Mouse (Mus musculus) erythroblast, embryonic 14.5 days (primary cell): ENCODE measurements around the gene Olfr66. TPM values are rescaled to one million over a fixed set of nuclear protein-coding genes. Genes with fewer than 3 reads are reported as not detected.
A peak's percentile ranks its signal among the peaks of the same experiment; 100 is the strongest.

ENCODE experiments used
- H3K27me3 ChIP-seq: 2 replicates; pipeline ENCODE4 v1.6.1; 2012; ENCODE audit warnings: inconsistent platforms; ENCODE audit not compliant: control insufficient read depth
- H3K36me3 ChIP-seq: 2 replicates; pipeline ENCODE4 v1.6.1; 2012; ENCODE audit warnings: mild to moderate bottlenecking, inconsistent platforms; ENCODE audit not compliant: control insufficient read depth
- H3K4me1 ChIP-seq: 2 replicates; pipeline ENCODE4 v1.6.1; 2012; ENCODE audit warnings: inconsistent platforms; ENCODE audit not compliant: control insufficient read depth
- H3K4me3 ChIP-seq: replicated peaks from 2 replicates; pipeline ENCODE3; 2012; ENCODE audit warnings: moderate library complexity, mild to moderate bottlenecking, inconsistent platforms
- H3K9me3 ChIP-seq: 2 replicates; pipeline ENCODE4 v1.6.1; 2012; ENCODE audit warnings: low read length, inconsistent platforms, mixed read lengths; ENCODE audit not compliant: control insufficient read depth
- GATA1 ChIP-seq: IDR thresholded peaks from 2 replicates; pipeline ENCODE4 v1.6.1; 2012; ENCODE audit warnings: low read length, inconsistent platforms, mixed read lengths
- TAL1 ChIP-seq: IDR thresholded peaks from 3 replicates; pipeline ENCODE4 v1.6.1; 2012; ENCODE audit warnings: low read length, inconsistent platforms, mixed read lengths
- polyA plus RNA-seq: library from polyadenylated mRNA; stranded (reverse); fragments of >175 nt; gene quantifications from 2 replicates; pipeline ENCODE4 v1.2.3, GENCODE M21; 2012

Olfr66 gene
- polyA plus RNA-seq, 1 experiment = not detected

- Histone ChIP-seq H3K4me3 (peak overlapping the region; percentile 39), H3K4me1 (peaks cover 96% of the 10 kb centered on the region), H3K9me3 (no peaks in the 10 kb centered on the region), H3K27me3 (no peaks in the 10 kb centered on the region), H3K36me3 (peaks cover 4% of the 10 kb centered on the region; the same call in 1 of the 2 replicates)
- TF ChIP-seq GATA1 (no peak), TAL1 (no peak)
Measured at GRCm38 (mm10) chr7:103873064-103873463, 13.0 kb downstream of the Olfr66 start.

DNA sequence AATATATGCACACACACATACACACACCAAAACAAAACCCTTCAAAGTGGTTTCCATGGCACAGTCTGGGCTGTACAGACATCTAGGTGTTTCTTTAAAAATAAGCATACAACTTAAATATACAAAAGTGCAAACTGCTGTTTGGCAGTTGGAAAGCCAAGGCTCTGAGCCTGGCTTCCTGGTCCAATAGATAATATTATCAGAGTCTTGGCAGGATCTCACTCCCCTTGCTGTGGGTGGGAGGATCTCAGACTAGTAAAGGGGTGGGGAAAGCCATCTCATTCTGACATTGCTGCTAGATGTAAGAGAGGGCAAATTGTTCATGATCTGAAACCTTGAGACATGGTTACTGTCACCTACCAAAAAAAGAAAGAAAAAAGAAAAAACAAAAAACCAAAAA lies 15.4 kb downstream of the Olfr66 start:
- H3K27me3 ChIP-seq = no peaks in the 10 kb centered on the region
- H3K4me3 ChIP-seq = peak overlapping the region; percentile 53
- TF ChIP-seq TAL1 (peak; percentile 91), GATA1 (peak; percentile 88)
- peaks cover 7% of the 10 kb centered on the region for H3K36me3 ChIP-seq
- H3K4me1 ChIP-seq = peaks cover 94% of the 10 kb centered on the region
- H3K9me3 ChIP-seq = no peaks in the 10 kb centered on the region

- H3K9me3 ChIP-seq = no peaks in the 10 kb centered on the region
- peaks cover 97% of the 10 kb centered on the region for H3K4me1 ChIP-seq
- peak overlapping the region; percentile 45 for H3K4me3 ChIP-seq
- TF ChIP-seq TAL1 = peak; percentile 90
- TF ChIP-seq GATA1 = peak; percentile 94
- peaks cover 13% of the 10 kb centered on the region for H3K36me3 ChIP-seq
- H3K27me3 ChIP-seq = no peaks in the 10 kb centered on the region
Measured at GRCm38 (mm10) chr7:103865716-103866115, 20.3 kb downstream of the Olfr66 start.

DNA sequence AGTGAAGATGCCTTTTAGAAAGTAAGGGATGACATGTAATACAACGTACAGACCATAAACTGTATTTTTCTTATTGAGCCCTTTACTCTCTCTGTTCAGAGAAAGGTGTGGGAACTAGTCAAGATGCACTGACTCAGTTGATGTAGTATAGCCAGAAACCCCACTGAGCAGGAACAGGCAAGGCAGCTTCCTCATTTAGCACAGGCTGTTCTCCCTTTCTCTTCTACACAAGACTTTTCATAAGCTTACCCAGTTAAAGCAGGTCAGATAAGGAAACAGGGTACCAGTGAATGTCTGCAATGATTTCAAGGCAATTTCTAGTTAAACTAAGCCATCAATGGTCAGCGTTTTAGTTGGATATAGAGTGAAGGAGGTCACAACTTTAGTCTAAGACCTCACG lies 24.5 kb downstream of the Olfr66 start:
- TF ChIP-seq TAL1 = no peak
- no peak for TF ChIP-seq GATA1
- Histone ChIP-seq H3K9me3 (no peaks in the 10 kb centered on the region), H3K4me3 (peak overlapping the region; percentile 47), H3K36me3 (peaks cover 6% of the 10 kb centered on the region), H3K4me1 (peaks cover 87% of the 10 kb centered on the region), H3K27me3 (no peaks in the 10 kb centered on the region)

DNA sequence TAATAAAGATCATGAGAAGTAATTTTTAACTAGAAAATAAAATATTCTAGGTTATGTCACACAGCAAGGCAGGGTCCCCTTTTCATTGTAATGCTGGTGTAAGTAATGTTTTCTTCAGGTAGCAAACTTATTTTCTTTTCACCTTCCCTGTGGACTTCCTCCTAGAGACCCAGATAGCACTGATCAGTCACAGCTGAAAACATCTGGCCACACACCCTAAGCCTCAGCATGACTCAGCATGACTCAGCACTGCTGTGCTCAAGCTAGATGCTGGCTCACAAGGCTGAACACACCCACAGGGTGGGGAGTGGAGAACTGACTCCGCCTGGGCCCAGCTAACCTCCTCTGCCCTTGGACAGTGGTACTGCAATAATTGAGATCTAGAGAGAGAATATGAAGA lies 25.2 kb downstream of the Olfr66 start:
- Histone ChIP-seq H3K36me3 (peaks cover 6% of the 10 kb centered on the region), H3K27me3 (no peaks in the 10 kb centered on the region), H3K9me3 (no peaks in the 10 kb centered on the region), H3K4me3 (peak overlapping the region; percentile 47), H3K4me1 (peaks cover 87% of the 10 kb centered on the region)
- peak; percentile 87 for TF ChIP-seq TAL1
- TF ChIP-seq GATA1 = peak; percentile 63

DNA sequence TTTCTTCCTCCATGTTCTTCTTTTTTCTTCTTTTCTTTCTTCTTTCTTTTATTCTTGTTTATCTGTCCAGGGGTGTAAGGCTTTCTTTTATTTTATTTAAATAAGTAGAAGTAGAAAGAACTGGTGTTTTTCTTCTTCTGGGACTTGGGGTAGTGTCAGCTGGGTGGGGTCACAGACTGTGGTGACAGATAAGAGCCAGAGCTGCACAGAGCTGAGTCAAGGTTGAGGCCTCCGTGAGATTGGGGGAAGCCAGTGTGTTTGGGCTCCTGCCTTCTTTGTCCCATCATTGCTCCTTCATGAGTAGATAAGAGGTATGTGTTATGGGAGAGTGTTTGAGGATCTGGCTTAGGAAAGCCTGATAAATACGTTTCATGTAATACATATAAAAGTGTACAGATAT lies 27.0 kb downstream of the Olfr66 start:
- peaks cover 87% of the 10 kb centered on the region for H3K4me1 ChIP-seq
- no peaks in the 10 kb centered on the region for H3K9me3 ChIP-seq
- peak overlapping the region; percentile 54 for H3K4me3 ChIP-seq
- TF ChIP-seq GATA1 = peak; percentile 90
- TF ChIP-seq TAL1 = peak; percentile 82
- peaks cover 3% of the 10 kb centered on the region for H3K36me3 ChIP-seq
- no peaks in the 10 kb centered on the region for H3K27me3 ChIP-seq

DNA sequence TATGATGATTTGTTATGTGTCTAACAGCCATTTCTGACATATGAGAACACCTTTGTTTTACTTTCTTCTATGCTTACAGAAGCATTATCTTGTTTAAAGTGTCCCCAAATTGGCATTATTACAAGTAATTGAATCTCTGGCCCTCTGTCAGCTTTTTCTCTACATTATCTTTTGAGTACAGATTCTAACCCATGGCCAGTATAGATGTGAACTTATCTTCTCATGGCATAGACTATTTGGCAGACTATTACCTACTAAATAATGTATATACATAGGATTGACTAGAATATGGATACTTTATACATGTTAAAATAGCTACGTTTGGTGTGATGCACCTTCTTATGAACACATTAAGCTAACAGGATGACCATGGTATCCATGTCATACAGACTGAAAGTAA lies 31.4 kb downstream of the Olfr66 start:
- Histone ChIP-seq H3K9me3 (no peaks in the 10 kb centered on the region), H3K27me3 (no peaks in the 10 kb centered on the region), H3K36me3 (no peaks in the 10 kb centered on the region; the same call in 1 of the 2 replicates), H3K4me1 (peaks cover 77% of the 10 kb centered on the region), H3K4me3 (no peak overlapping the region)
- no peak for TF ChIP-seq TAL1
- no peak for TF ChIP-seq GATA1

- no peaks in the 10 kb centered on the region for H3K9me3 ChIP-seq
- TF ChIP-seq GATA1 (no peak), TAL1 (no peak)
- no peaks in the 10 kb centered on the region for H3K27me3 ChIP-seq
- H3K4me1 ChIP-seq = peaks cover 73% of the 10 kb centered on the region
- H3K4me3 ChIP-seq = no peak within 1 kb of the TSS
- H3K36me3 ChIP-seq = no peaks in the 10 kb centered on the region; the same call in 1 of the 2 replicates
Measured at GRCm38 (mm10) chr7:103853090-103853489, 33.0 kb downstream of the Olfr66 start, which contains the start of gene Hbb-y. Gene Hbb-y (minus strand): TSS chr7:103853216.

- Histone ChIP-seq H3K4me3 (peak overlapping the region; percentile 6), H3K36me3 (peaks cover 2% of the 10 kb centered on the region; the same call in 1 of the 2 replicates), H3K9me3 (no peaks in the 10 kb centered on the region), H3K4me1 (peaks cover 75% of the 10 kb centered on the region), H3K27me3 (no peaks in the 10 kb centered on the region)
- TF ChIP-seq TAL1 = no peak
- no peak for TF ChIP-seq GATA1
Measured at GRCm38 (mm10) chr7:103844525-103845325, 41.3 kb downstream of the Olfr66 start.

GRCm38 (mm10) chr7:103843034-103843433 lies 43.0 kb downstream of the Olfr66 start, which contains the start of gene Hbb-bh1:
Gene Hbb-bh1 (minus strand): TSS chr7:103843164.
- Histone ChIP-seq H3K4me3 (no peak within 1 kb of the TSS), H3K4me1 (peaks cover 66% of the 10 kb centered on the region), H3K27me3 (no peaks in the 10 kb centered on the region), H3K36me3 (peaks cover 2% of the 10 kb centered on the region; the same call in 1 of the 2 replicates), H3K9me3 (no peaks in the 10 kb centered on the region)
- no peak for TF ChIP-seq GATA1
- no peak for TF ChIP-seq TAL1
